Mouse (Mus musculus) kidney, postnatal 14 days (tissue): Measurements from ENCODE around the gene Cep83.

Source experiments
- DNase-seq: peaks from one replicate; pipeline ENCODE4 v3.0.0; 2022; ENCODE audit warnings: mixed read lengths

Cep83 gene

DNA sequence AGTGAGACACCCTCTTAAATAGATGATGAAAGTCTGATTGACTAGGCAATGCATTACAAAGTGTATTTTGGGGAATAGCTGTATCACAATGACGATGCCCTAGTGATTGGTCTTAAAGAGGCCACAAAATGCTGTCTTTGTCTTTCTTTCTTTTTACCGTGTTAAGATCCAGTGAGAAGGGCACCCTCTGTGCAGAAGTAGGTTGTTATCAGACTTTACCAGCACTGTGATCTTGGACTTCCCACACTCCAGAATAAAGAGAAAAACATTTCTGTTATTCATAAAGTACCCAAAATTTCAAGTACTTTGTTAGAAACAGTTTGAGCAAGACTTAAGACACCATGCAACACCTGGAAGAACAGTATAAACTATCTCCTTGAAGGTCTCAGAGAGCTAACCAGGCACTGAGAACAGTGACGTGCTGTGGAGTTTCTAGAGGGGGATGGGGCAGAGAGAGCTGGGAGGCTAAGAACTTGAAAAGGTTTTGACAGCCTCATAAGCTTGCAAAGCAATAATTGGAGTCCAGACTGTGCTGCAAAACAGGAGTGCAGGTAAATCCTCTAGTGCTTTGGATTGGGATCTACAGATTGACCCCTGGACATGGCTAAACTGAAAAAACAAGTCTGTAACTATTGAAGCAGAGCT lies 92.3 kb downstream of the Cep83 start:
- no peak for DNase-seq

DNA sequence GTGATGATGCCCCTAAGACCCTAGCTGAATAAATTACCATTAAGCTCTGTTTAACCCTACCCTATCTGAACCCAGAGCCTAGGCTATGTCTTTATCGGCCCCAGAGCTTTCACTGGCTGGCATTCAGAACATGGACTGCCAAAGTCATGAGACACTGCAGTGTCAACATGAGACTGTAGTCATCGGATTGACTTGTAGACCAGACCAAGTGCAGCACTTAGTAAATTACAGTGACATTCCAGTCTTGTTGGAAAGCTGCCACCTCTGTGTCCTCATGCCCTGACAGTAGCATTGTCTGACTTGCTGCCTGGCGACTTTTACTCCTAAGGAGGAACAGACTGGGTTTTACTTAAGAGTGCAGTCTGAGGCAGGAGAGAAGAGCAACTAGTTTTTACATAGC lies 100.8 kb downstream of the Cep83 start:
- DNase-seq: peak; percentile 67

DNA sequence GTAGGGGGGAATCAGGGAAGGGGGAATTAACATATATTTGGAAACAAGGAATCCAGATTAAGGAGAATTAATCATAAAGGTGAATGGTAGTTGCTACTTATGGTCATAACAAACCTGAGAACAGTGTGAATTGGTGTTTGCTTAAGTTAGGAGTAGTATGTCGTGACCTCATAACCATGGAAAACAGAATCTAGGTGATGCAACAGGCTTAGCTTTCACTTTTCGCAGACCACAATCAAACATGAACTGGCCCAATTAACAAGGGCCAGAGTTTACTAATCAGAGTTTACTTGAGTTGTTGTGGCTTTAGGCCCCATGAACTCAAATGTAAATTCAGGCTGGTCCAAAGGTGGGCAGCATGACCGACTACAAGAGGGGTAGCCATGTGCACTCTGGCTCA lies 105.5 kb downstream of the Cep83 start:
- DNase-seq: no peak

DNA sequence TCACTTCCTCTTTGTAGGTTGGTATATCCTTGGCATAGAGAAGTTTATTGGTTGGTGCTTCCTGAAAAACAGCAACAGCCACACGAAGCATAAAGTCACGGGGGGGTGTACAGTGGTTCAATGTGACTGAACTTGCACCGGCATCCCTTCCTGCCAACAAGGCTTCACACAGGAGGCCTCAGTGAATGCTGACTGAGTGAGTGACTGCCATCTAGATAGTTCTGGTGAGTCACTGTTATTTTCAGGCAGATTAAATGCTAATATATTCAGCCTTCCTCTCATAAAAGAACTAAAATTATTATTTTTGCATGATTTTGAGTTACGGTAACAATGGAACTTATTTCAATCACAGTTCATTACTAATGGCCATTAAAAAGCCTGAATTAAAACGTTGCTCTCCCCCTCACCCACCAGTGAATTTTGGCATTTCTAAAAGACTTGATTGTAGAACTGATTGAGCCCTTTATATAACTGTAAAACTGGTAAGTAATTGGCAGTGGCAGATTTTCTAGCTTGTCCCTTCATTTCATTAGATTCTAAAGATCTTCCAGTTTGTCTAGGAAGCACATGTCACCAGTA lies 106.3 kb downstream of the Cep83 start:
- DNase-seq: no peak

DNA sequence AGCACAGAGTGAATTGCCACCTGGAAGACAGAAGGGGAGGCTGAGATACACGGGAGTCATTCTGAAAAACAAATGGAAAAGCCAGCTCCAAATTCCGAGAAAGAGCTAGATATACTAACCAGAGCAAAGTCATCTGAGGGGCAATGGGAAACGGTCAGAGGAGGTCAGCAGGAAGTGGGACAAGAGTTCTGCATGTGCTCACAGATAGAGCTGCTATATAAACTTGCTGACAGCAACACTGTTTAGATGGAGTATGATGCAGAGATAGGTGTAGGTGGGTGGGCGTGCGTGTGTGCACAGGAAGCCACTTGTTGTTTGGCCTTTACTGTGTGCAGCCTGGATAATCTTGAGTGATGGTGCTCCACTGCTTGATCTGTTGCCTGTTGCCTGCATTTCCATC lies 109.7 kb downstream of the Cep83 start:
- no peak for DNase-seq

DNA sequence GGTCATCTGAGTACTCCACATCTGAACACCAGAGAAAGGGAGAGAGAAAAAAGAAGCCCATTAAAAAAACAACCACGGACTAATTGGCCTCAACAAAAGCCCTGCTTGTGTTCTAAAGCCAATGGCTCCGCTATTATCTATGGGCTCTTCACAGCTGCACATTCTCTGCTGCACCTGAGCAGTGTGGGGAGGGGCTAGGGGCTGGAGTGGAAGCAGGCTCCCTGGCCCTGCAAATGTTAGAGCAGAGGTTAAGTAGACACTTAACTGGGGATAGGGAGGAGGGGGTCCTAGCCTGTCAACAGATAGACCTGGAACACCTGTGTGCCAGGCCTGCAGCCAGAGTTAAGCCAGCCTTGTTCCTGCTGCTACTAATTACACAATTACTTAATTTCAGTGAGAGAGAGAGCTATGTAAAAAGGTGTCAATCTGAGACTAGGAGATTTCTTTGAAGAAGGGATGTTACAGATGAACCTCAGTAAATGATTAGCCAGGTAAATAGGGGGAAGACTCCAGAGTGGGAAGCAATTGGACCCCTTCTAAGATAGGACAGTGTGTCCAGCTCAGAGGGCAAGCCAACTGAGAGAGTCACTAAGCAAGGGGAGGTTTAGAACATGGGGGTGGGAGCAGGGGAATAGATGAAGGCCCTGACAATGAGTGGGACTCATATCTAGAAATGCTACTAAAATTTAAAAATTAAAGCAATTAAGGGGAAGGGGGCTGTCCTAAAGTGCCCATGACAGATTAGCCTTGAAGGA lies 111.2 kb downstream of the Cep83 start:
- DNase-seq: no peak

DNA sequence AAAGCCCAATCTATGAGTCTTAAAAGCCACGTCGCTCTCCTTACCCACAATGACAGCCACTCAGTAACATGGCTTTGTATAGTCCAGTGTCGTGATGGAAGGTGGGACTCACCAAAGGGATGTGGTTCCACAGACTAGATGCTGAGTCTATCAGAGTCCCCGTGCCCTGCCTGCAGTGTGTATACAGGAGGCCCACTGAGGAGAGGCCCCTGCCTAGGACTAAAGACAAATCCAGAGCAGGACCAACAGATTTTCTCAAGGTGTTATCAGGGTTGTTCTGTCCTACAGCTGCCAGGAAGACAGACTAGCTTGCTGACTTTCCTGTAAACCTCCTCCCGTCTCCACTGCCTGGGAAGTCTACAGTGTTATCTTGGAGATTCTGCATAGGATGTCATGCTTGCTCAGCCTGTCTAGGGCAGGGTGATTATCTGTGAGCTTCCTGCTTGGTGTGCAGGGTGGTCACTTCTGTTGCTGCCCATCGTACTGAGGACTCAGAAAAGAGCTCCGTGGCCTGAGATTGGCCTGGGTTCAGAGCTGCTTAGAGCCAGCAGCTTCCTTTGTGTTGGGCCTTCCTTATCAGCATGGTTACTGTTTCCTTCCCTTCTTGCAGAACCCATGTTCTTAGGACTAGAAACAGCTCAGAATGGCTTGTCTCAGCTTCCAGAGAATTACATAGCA lies 112.4 kb downstream of the Cep83 start:
- DNase-seq: no peak

DNA sequence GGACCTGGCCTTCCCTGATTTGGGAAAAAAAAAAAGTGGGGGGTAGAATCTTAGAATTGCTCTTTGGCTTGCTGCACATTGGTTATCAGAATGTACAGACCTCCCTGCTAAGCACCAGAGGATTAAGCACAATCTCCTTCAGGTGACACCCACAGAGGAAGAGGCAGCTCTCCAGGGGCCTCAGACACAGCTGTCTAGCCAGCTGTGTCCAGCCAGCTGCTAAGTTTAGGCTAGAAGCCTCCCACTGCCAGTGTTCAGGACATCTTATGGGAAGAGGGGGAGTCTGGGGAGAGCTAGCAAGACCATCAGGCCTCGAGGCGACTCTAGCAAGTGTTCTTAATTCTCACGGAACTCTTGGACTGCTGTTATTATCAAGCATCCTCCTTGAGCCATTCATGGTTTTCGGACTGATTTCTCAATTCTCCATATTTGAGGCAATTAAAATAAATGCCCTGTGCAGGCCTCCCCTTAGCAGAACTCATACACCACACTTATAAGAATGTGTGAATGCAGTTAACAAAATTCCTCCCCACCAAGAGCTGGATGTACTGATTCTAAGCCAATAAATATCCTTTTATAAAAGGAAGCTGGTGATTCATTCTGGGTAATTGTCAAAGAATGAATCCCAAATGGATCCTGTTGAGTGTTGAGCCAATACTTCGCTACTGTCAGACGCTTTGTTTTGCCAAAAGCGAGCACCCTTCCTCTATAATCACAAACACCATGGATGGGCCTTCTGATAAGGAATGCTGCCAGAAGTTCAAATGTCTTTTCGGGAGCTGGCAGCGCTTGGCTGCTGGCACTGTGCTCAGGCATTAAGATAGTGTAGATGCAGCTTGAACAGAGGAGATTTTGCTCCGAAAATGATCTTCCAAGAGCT lies 115.8 kb downstream of the Cep83 start:
- DNase-seq: no peak

DNA sequence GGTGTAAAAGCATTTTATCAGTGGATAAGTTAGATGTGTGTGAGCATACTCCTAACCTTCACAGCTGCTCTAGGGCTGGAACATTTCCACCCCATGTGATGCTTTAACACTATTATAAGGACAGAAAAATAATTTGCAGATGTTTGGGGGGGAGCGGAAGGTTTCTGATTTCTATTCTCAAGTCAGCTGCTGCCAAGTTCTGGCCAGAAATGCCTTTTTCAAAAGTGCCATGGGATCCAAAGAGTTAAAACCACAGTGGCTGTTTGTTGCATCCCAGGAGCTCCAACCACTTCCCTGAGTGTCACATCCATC lies 116.4 kb downstream of the Cep83 start:
- DNase-seq: no peak

DNA sequence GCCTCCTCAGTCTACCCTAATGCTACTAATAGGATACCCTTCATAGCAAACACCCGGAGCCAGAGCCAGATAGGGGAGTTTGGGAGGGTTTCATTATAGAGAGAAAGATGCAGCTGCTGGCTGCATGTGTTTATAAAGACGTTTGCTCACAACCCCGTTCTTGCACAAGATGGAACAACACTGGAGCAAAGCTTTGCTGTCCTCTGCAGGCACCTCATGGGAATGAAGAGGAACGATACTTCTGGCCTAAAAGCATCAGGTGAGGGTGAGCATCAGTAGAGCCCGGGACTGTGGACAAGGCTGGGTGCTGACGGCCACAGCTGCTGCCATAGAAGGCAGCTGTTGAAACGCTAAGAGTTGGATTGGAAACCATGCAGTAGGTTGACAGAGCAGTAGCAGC lies 118.9 kb downstream of the Cep83 start:
- no peak for DNase-seq

DNA sequence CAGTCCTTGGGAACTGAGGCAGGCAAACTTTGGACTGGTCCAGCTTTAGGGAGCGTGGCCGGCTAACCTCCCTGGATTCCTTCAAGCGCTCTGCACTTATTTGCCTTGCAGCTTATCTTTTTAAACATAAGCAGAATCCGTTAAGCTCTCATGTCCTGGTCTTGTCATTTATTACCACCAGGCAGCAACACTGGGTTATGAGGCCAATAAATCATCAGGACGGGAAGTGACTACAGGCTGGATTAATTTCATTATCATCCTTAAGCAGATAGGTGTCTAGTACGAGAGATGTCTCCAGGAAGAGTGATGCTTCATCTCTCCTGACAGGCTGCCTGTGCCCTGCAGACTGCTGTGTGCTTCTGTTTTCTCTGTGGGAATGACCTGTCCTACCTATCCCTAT lies 119.8 kb downstream of the Cep83 start:
- no peak for DNase-seq

DNA sequence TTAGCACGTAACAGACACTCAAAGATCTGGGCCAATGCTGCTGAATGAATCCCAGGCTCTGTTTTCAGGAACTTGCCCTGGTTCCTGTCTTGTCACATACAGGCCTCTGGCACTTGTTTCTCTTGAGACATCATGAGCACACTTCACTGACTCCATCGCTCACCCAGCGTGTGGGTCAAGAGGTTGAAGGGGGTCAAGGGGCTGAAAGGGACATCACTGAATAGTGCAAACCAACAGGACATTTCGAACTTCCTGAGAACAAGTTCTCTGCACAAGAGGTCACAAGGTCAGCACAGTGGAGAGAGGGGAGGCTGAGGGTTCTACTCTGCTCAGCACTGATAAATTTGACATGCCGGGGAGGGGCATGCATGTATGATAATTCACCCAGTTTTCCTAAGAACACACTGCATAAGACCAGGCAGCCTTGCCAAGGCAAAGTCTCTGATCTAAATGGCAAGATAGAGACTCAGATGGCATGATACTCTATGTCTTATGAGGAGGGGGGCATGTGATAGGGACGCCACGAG lies 121.6 kb downstream of the Cep83 start:
- no peak for DNase-seq

DNA sequence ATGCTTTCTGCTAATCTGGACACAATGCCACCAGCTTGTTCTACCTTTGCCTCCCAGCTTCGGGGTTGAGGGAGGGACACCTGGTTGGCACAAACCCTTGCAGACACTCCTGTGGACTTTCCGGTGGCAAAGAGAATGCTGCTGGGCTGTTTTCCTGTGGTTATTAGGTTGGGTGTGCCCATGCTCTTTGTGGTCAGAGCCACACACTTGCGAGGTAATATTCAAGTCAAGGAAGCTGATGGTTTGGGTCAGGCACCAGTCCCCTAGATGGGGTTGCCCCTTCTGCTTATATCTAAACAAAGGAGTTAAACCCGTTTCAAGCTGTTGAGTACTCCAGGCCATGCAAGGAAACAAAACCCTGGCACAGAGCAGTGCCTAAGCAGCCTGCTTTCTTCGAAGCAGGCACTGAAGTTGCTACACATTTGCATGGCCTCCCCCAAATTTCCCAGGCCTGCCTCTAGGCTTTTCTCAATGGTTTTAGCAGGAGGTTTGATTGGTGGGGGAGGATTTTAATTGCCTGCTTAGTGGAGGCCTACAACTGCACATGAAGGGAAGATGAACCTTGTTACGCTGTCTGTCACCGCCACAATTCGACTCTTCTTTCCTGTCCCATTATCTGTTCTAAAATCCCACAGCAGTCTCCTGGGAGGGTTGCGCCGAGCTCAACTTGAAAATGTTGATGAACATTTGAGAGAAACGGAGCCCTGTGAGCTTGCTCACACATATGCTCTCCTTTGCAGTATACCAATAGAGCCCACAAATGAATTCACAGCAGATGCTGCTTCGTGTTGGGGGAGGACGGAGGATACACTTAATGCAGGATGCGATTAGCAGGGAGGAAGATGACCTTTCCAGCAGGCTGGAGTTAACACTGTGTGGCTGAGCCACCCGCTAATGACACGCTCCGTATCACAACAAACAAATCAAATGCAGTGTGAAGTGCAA lies 123.7 kb downstream of the Cep83 start:
- DNase-seq: no peak

DNA sequence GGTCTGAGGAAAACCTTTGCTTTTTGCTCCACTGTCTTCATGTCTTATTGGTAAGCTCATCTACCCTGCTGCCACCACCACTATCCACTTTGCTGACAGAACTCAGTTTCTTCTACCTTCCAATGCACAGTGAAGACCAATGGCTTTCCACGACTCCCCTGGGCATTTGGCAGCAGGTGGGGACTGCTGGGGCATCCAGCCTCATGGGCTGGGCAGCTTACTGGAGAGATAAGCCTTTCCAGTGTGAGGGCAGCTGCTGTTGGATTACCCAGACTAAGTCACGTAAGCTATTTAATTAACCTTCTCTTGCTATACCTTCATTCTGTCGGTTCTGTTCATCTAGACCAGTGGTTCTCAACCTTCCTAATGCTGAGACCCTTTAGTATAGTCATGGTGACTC lies 129.7 kb downstream of the Cep83 start:
- DNase-seq: no peak

DNA sequence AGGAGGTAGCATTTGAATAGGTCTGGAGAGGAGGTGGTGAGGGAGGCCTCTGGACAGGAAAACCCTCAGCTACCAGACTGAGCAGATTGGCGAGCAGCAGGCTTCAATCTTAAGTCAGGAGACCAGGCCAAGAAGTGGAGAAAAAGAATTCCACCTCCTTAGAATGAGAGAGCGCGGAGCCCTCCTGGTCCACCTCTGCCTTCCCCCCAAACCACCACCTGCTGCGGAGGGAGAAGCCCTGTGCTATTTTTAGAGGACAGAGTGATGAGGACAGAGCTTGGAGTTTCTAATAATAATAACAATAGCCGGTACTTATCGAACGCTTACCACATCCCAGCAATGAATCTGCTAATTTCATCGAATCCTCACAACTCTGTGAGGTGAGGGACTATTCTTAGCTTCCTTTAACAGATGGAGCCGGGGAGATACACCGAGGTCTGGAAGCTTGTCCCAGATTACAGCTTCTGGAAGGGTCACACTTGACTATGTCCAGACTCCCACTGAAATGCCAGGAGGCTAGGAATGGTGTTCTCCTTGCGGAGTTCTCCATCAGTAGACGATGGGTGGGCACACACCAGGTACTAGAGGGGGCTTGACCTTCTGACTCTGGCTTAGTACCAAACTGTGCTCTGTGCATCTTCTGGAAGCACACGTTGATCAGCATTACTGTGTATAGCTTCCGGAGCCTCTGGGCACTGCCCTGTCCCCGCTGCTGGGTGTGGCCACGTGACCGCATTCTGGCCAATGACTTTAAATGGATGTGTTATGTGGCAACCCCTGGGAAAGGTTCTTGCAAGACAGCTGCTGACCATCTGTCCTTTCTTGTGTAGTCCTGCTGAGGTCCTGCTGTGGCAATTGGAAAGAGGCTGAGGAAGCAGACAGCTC lies 130.6 kb downstream of the Cep83 start:
- no peak for DNase-seq

DNA sequence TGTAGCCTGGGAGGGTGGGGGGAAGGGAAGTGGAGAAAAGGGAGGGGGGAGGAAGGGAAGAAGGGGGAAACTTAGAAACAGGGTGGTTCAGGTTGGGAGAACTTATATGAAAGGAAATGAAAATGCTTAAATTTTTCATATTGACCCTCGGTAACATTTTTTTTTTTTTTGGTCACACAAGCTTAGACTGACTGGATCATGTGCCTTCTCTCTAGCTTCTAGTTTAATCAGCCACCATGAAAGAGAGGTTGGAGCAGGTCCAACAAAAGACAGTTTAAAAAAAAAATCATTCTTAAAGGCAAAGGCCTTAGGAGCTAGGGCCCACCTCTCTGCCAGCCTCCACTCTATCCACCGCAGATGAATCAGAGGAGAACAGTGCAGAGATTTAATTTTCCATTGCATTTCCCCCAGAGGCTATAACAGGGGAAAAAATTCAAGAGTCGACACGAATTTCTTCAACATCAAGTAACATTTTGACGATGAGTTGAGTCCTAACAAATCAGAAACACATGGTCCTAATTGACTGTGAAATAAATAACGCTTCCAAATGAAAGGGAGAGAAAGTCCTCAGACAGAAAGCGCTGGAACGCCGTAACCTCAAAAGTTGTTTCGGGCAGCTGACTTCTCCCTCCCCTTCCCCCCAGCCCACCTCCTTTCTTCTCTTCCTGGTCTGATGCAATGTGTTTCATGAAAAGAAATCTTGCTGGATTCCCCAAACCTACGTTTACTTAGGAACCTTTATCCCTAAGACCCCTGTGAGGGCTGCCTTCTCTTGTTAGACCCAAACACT lies 135.7 kb downstream of the Cep83 start:
- DNase-seq: no peak

DNA sequence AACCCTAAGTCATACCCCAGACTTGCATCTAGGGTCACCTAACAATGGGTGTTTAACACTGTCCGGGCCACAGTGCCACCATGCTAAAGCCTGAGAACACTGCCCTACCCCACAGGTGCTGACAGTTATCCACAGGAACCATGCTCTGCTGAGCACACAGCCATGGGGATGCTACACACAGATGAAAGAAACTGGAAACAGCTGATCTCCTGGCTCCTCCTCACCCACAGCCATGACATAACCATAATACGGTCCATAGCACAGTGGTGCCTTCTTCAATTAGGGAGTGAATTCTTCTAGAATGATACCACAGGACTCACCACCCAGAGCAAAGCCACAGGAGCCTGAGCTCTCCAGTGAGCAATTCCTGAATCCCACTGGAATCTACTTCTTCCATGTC lies 137.5 kb downstream of the Cep83 start:
- DNase-seq: no peak

DNA sequence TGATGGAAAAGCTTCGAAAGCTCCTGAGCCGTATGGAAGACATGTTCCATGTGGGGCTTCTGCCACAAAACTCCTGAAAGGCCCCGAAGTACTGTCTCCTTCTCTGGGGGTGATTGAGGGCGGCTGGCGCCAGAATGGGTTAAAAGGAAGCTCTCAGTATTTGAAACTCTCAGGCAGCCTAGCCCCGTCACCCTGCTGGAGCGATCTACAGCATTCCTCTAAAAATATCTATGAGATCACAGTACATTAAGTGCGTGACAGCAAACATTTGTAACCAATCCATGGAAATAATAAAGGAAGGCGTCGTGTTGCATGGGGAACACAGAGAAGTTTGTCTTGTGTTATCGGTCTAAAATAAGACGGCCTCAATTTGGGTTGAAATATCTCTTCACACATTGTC lies 138.0 kb downstream of the Cep83 start:
- no peak for DNase-seq

DNA sequence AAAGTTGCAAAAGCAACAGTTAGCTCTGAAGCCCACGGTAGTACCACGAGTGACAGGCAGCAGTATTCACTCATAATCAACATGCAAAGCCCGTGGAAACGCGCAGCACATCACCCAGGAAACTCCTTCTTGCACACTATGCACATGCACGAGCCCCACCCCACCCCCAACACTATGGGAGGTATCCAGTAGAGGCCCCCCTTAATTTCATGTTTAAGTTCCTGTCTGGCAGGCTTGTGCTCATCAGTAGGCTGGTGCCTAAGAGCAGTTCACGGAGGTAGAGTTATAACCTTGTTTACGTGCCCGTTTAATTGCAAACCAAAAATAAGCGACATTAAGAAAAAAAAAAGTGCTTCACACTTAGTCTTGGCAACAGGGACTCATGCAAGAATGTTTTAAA lies 138.9 kb downstream of the Cep83 start:
- no peak for DNase-seq
